Mouse (Mus musculus): ENCODE results near the gene Il1rap.

GRCm38 (mm10) chr16:26691294-26691693 lies 109.8 kb downstream of the Il1rap start:
- TF ChIP-seq GATA1 (IDR thresholded peaks at IDR 0.05; ENCODE audit: low read length): no peak
- no peak for TF ChIP-seq TAL1 (IDR thresholded peaks at IDR 0.05; ENCODE audit: low read length)
